Mouse (Mus musculus) effector memory CD4-positive, alpha-beta T cell, adult 5 months (primary cell): ENCODE measurements around the gene Sdc1. TPM values are rescaled to one million over a fixed set of nuclear protein-coding genes. Genes with fewer than 3 reads are reported as not detected.

Source experiments
- polyA plus RNA-seq: library from polyadenylated mRNA; unstranded; fragments of 100-300 nt; shearing (Covaris generic); gene quantifications from one replicate; pipeline ENCODE4 v1.2.1, GENCODE M21; 2017

The Sdc1 gene
- 2.3 TPM for polyA plus RNA-seq

GRCm38 (mm10) chr12:8770946-8771843 lies at the start of gene Sdc1:
Gene Sdc1, plus strand, starts transcription at chr12:8771323.

Other genes starting within 250 kb of the Sdc1 start
- gene Slc7a15, start 172.3 kb upstream of the Sdc1 start, polyA plus RNA-seq, result not detected
- 10.1 TPM for gene Pum2, start 97.2 kb upstream of the Sdc1 start, polyA plus RNA-seq
- 97.7 TPM for gene Laptm4a, start 150.3 kb downstream of the Sdc1 start, polyA plus RNA-seq
- gene Matn3, start 176.6 kb downstream of the Sdc1 start, polyA plus RNA-seq, result not detected
- 1.7 TPM for gene Wdr35, start 202.6 kb downstream of the Sdc1 start, polyA plus RNA-seq